Mouse (Mus musculus) E14TG2a.4 (cell line): Measurements from ENCODE around the gene Hfm1.

Source experiments
- CTCF ChIP-seq: conservative IDR thresholded peaks from 2 replicates; pipeline ENCODE4 v1.5.1; 2014; ENCODE audit warnings: low read length
- NANOG ChIP-seq: IDR thresholded peaks from 2 replicates; pipeline ENCODE4 v1.6.1; 2014; ENCODE audit warnings: borderline replicate concordance, low read length, mixed read lengths

GRCm38 (mm10) chr5:106887303-106888071 is 38.6 kb downstream of the Hfm1 start:
- TF ChIP-seq CTCF (no peak), NANOG (no peak)
